Mouse (Mus musculus) neural tube, embryonic 10.5 days (tissue): ENCODE measurements at regions not wholly inside any gene's neighbourhood (a gene's known extent, or its start where the extent isn't known, plus 50 kb on each side); places are given as distances from the start of the nearest gene placed in this dataset.

ENCODE experiments used
- DNase-seq: peaks from one replicate; pipeline ENCODE4 v3.0.0-alpha.2; 2017; ENCODE audit warnings: low spot score; ENCODE audit errors: extremely low spot score

- DNase-seq: no peak
Observed at GRCm38 (mm10) chr6:64797600-64797999, 68.7 kb downstream of the Atoh1 start.

DNA sequence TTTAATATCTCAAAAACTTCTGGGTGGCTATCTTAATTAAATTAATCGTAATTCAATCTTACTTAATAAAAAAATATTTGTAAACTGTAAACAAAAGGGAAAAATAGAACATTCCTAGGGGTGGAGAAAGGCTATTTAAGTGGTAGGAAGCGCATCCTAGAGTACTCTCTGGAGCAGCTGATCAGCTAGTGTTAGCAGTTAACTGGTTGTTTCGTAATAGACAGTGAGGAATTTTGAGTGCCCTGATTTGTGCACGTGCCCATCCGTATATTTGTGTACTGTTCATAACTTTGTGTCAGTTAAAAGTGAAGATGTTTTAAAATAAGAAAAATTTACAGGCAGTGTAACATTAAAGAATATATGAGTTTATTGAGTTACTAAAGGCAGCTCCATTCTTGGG lies 69.9 kb downstream of the Atoh1 start:
- no peak for DNase-seq

GRCm38 (mm10) chr6:64799306-64800001 lies 70.5 kb downstream of the Atoh1 start:
- peak; percentile 45 for DNase-seq

DNA sequence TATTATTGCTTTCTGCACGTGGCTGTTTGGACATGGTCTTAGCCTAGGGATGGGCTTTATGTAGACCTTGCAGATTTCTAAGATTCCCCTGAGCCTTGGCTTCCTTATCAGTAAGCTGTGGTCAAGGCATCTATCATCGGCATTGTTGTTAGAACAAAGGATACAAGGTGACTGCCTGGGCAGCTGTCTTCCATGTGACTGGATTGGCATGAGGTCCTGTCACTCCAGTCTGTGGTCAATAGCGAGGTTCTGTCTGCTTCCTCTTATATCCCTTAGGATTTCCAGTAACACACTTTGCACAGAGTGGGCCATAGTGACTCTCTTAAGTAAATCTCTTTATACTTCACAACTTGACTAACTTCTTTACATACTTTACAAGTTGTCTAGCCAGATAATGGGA lies 72.0 kb downstream of the Atoh1 start:
- DNase-seq: no peak

DNA sequence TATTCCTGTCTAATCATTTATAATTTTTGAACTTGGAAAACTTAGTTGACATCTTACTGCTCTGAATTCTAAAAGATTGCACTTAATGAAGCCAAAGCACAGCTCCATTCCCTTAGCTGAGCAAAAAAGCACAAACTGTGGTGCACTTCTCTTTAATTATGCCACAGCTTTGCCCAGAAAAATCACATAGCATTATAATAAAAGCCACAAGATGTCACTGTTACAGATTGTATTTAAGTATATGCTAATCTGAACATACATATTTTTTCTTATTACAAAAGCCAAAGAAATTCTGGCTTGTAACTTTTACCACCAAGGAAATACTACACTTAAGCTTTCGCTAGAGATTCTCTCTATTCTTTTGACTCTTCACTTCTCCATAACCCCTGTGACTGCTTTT lies 86.2 kb downstream of the Atoh1 start:
- no peak for DNase-seq

DNA sequence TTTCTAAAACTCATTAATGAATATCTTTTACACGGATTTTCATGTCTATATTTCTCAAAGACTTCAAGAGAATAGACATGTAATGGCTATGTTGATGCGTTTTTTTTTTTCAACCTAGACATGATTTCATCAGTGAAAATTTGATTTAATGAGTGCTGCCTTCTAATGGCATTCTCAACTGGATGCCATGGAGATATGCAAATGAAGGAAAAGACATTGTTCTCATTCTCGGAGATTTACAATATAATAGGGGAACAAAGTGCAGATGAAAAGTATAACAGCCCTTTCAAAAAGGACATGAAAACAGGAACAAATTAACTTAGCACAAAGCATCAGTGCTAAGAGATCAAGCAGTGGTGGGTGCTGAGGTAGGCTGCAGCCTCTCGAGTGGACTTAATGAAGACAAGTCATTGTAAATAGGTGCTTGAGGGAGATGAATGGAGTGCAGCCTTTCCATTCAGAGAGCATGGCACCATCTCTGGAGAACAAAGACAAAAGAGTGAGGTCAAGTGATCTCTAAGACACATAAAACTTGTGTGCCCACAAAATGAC lies 120.2 kb downstream of the Atoh1 start:
- DNase-seq: no peak

DNA sequence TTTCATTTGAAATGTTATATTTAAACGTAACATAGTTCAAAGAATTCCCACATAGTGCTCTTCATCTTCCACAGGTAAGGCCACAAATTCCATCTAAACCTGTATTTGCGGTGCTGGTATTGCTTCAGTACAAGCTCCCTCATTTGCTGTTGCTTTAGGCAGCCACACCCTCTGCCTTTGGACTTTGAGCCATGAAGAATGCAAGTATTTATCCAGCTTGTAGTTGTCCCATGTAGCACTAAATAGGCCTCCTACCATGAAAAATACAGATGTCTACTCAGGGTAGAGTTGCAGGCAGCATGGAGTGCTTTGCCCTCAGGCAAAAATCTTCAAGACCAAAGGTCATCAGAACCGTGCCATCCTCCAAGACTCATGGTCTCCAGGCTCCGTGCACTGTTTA lies 134.0 kb downstream of the Atoh1 start:
- no peak for DNase-seq

GRCm38 (mm10) chr6:64896420-64896819 lies 146.0 kb upstream of the Smarcad1 start:
- no peak for DNase-seq
